Mouse (Mus musculus) liver, postnatal 0 days (tissue): ENCODE results near the gene Snn.

ENCODE experiments used
- CTCF ChIP-seq: sonication (generic); IDR thresholded peaks from 2 replicates; pipeline ENCODE4 v1.5.1; 2016; ENCODE audit warnings: antibody characterized with exemption, low read depth
- EP300 ChIP-seq: IDR thresholded peaks from 2 replicates; pipeline ENCODE4 v1.6.1; 2016; ENCODE audit warnings: antibody characterized with exemption, low read depth, mild to moderate bottlenecking

DNA sequence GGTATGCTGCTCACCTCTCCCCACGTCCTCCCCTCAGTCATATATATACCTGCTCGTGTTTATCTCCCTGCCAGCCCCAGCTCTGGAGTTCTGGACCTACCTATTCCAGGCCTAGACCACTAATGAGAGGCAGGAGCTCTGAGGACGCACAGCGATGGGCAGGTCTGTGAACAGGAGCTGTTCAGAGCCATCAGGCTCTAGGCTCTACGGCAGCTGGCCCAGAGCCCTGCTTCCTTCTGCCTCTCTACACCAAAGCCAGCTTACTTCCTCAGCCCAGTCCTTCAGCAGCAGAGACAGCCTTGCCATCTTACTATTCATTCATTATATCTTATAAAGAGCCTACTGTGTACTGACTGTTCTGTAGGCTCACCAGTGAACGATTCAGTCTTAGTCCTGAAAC lies 4.0 kb downstream of the Snn start:
- TF ChIP-seq CTCF: no peak
- no peak for TF ChIP-seq EP300
